Mouse (Mus musculus): ENCODE measurements around the gene Bhlha9.

Bhlha9 gene

DNA sequence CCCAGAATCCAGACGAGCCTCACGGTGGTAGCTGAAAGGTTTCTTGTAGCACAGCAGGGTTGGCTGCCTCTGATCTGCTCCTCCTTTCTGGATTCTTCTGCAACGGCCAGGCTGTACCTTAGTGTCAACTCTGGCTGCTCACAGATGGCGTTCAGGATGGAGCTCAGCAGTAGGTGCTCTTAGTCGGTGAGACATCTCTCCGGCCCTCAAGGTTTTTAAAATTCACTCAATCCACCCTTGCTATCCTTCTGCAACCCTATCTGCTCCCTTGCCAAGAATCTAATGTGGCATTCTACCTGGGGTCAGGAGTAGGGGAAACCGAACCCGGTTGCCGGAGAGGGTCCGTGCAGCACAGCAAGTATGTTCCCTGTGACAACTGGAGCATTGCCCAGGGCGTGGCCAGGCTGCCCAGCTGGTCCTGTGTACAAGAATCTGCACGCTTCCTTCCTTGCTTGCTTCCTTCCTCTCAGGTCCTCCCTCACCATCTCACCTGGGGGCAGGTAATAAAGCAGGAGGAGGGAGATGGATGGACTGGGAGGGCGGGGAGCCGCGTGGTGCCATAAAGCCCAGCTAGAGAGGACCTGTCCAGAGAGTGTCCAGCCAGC is at the start of gene Bhlha9:
Gene Bhlha9 (plus strand): TSS at position 600 of the 605 bp plus-strand sequence.
- peak; percentile 81 for DNase-seq

DNA sequence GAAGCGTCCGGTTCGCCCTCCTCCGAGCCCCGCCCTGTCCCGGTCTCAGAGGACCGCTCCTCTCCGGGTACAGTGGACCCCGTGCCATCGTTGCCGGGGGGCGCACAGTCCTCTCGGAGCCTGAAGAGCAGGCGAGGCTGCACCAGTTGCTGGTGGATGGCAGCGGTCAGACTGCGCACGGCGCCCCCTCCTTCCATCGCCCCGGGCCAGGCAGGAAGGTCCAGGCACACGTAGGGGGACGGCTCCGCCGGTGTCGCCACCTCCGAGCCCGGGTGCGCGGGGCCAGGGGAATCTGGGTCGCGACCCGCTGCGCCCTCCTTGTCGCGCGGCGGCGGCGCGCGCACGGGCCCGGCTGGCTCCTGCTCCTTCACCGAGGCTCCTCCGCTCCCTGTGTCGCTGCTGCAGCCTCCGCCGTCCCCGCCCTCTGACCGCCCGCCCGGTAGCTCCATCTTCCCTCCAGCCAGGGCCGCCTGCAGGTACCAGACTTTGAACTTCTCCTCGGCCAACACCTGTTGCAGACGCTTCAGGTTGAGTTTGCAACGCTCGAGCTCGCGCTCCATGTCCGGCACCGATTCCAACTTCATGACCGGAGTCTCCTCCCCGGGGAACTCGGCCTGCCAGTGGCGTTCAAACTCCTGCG is 49.6 kb upstream of the Bhlha9 start:
- no peak for DNase-seq

- DNase-seq, result peak; percentile 18
Measured at GRCm38 (mm10) chr11:76623206-76623961, 48.9 kb upstream of the Bhlha9 start.

DNA sequence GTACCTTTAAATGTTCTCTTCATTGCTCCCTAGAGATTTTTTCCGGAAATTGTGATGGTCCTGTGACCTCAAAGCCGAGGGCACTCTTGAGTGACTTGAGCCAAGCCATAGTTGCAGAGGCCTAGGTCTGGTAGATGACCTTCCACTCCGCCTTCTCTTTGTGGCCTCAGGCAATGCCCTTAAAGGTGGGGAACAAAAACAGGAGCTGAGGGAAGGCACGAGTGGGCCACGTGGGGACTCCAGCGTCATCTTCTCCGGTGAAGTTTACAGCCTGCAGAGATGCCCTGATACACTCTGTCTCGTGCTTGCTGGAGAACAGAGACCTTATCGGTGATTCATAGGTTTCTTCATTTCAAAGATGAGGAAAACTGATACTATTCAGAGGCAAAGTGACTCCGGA is 48.2 kb upstream of the Bhlha9 start:
- no peak for DNase-seq

GRCm38 (mm10) chr11:76624881-76625280 is 47.4 kb upstream of the Bhlha9 start:
- no peak for DNase-seq

- no peak for DNase-seq
Measured at GRCm38 (mm10) chr11:76628613-76629012, 43.7 kb upstream of the Bhlha9 start.

GRCm38 (mm10) chr11:76630023-76630422 is 42.2 kb upstream of the Bhlha9 start:
- no peak for DNase-seq

GRCm38 (mm10) chr11:76630487-76630886 is 41.8 kb upstream of the Bhlha9 start:
- no peak for DNase-seq

DNA sequence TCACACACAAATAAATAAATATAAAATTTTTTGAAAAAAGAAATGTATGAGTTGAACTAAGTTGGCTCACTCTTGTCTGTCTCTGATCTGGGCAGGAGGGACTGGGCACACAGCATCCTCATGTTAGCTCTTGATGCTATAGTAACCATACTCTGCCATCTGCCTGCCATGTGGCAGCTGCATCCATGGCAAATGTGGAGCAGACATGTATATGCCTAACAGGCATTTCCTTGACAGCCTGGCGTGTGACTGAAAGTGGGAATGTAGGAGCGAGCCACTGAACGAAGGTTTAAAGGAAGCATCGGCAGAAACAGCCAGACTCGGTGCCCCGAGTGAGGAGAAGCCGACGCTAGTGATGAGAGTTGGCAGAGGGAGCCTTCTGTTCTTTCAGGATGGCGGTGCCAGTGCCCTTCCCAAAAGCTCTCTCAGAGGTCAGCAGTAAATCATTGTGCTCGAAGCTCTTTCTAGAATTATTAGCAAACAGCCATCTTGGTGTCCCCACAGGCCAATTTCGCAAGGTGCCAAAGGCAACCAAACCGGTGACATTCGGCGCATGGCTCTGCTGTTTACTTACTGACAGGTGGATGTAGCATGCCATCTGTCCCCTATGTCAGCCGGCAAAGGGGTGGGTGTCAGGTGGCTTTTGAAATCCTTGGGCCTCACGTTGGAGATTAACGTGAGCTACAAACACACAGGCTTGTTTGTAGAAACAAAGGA is 32.8 kb upstream of the Bhlha9 start:
- DNase-seq, result peak; percentile 73

DNA sequence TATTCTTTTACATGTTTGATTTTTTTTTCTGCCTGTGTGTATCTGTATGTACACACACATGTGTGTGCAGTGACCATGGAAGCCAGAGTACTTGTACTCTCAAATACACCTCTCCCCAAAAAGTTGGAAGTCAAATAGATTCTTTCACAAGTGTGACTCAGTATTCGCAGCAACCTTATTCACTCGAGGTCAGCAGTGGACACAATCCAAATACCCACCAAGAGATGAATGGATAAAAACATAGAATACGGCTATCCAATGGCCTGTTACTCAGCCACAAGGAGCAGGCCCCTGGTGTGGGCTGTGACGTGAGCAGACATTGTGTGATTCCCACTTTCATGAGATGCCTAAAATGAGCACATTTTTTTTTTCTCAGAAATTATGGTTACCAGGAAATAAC is 32.0 kb upstream of the Bhlha9 start:
- no peak for DNase-seq

- no peak for DNase-seq
Measured at GRCm38 (mm10) chr11:76644257-76644656, 28.0 kb upstream of the Bhlha9 start.

GRCm38 (mm10) chr11:76645036-76645435 is 27.2 kb upstream of the Bhlha9 start:
- no peak for DNase-seq

DNA sequence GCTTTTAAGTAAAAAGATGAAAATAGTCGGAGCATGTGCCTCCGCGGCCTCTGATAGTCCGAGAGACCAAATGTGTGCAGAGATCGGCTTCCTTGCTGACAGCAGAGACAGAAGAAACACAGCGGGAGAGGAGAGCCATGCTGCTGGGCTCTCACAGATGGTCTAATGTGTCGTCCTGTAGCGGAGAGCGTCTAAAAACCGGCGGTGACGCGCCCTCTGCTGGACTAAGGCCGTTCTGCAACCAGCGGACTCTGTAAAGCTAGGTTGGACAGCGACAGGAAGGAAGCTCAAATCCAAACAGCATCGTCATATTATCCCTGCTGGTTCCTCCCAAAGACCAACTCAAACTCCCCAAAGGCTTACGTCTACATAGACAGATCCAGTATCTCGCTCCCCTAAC is 26.3 kb upstream of the Bhlha9 start:
- peak; percentile 93 for DNase-seq

DNA sequence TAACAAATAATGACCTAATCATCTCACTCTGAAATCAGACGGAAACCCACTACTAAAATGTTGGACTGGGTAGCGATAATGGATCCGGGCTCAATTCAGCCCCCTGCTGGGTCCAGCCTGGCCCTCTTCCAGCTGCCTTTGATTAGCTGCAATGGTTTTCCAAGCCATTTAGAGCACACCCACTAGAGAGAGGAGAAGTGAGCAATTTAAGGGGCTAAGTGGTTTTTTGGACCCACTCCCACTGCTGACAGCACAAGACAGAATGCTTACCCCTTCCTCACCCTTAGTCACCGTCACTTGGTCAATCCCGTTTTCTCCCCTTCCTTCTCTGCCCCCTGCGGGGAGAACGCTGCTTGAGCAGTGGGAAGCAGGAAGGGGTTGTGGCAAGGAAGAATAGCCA is 25.2 kb upstream of the Bhlha9 start:
- DNase-seq, result peak; percentile 40

- peak; percentile 67 for DNase-seq
Measured at GRCm38 (mm10) chr11:76647500-76647899, 24.8 kb upstream of the Bhlha9 start.

DNA sequence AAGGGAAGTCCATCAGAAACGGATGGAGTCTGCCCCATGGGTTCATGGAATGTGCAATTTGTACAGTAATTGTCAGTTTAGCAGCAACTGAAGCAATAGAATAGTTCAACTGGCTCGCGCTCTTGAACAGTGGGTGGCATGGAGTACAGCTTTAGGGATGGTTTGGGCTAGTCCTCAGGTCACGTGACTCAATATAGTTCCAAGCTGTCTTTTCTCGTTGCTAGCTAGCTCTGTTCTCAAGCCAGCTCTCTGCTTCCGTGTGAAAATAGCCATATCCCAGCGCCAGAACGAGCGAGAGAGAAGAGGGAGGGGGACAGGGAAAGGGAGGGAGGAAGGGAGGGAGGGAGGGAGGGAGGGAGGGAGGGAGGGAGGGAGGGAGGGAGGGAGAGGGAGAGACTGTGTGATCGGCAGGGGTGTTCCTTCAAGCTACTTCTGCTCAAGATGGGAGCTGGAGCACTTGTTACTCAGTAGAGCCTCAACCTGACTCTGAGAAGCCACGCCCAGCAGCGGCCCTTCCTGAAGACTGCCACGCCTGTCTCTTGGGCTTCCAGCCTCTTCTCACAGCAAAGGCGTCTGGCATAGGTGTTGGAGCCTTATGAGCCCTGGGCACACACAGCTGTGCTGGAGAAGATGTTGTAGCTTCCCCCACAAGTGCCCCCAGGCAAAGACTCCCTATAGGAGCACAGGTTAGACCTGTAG is 21.3 kb upstream of the Bhlha9 start:
- DNase-seq, result no peak

DNA sequence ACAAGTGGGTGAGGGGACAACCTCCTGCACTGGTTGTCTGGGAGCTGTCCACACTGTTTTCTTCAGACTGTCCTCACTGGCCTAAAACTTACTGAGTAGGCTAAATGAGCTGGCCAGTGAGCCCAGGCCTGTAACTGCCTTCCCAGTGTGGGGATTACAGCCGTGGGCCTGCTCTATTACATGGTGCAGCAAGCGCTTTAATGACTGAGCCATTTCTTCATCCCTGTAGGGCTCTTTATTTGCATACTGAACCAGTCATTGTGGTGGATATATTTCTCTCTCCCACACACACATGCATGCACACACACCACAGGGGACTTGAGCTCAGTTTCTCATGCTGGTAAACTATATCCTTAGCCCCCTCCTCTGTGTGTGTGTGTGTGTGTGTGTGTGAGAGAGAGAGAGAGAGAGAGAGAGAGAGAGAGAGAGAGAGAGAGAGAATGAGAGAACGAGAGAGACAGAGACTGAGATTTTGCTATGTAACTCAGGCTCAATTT is 19.4 kb upstream of the Bhlha9 start:
- no peak for DNase-seq

GRCm38 (mm10) chr11:76655106-76655505 is 17.2 kb upstream of the Bhlha9 start:
- no peak for DNase-seq

- DNase-seq, result no peak
Measured at GRCm38 (mm10) chr11:76657450-76657970, 14.8 kb upstream of the Bhlha9 start.

GRCm38 (mm10) chr11:76659138-76659930 is 12.9 kb upstream of the Bhlha9 start:
- no peak for DNase-seq

DNA sequence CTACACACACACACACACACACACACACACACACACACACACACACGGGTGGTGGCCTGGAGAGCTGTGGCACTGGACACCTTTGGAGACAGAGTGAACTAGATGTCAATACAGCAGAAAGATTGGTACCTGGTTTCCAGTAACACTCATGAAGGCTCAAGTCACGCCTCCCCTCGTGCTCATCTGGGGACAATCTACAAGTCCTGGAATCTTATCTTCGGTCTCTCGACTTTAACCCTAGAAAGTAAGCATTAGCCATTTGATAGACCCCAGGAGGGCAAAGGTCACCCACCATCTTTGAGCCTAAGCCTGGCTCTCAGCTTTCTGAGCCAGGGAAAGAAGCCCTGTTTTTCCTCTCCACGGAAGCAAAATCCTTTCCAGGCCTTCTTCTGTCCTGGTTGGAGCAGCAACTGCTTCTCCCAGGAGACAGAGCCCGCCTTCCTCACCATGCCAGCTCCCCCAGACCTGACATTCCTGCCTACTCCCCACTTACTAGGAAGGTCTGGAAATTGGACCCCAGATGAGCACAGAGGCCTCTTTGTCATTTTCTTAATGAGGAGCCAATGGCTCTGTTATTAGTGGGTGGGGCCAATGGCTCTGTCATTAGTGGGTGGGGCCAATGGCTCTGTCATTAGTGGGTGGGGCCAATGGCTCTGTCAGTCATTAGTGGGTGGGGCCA is 10.3 kb upstream of the Bhlha9 start:
- no peak for DNase-seq
